Mouse (Mus musculus): ENCODE results near the gene Abhd4.

Abhd4 gene

GRCm38 (mm10) chr14:54267966-54268365 lies 14.0 kb downstream of the Abhd4 start:
- intact Hi-C loops (cut with DNase I) = no loop called here

- intact Hi-C loops (cut with DNase I) = no loop called here
These were observed 15.6 kb downstream of the Abhd4 start for GRCm38 (mm10) chr14:54269566-54269965.

DNA sequence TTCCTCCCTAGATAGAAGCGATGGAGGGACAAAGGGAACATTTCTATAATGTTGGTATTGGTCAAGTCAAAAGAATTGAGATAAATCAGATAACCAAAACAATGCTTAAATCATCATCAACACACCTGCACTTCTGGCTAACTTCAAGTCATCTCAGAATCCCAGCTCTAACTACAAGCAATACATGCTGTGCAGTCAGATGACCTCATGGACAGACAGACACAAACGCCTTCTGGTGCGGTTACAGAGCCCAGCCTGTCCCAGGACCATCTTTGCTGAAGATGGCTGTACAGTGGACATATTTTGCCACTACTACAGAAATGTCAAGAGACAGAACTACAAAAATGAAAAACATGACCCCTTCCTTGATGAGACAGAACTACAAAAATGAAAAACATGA lies 16.4 kb downstream of the Abhd4 start:
- intact Hi-C loops (cut with DNase I) = no loop called here

- intact Hi-C loops (cut with DNase I) = no loop called here
These were observed 18.1 kb downstream of the Abhd4 start for GRCm38 (mm10) chr14:54271976-54272606.

DNA sequence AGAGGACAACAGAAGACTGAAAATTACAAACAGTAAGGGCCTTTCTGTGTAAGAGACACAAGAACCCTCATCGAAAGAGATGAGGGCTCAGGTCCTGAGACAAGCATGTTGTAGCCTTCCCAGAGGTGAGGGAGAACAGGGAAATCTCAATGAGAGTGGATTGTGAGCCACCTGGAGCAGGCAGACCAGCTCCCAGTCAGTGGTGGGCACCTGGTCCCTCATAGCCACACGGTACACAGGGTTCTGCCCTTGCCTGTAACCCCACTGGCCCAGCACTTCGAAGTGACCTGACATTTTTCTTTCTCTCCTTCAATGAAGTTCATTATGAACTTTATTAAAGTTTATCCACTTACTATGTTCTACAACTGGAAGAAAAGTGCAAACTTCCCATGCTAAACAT lies 18.7 kb downstream of the Abhd4 start:
- intact Hi-C loops (cut with DNase I) = no loop called here

GRCm38 (mm10) chr14:54276446-54276845 lies 22.5 kb downstream of the Abhd4 start:
- intact Hi-C loops (cut with DNase I) = no loop called here

DNA sequence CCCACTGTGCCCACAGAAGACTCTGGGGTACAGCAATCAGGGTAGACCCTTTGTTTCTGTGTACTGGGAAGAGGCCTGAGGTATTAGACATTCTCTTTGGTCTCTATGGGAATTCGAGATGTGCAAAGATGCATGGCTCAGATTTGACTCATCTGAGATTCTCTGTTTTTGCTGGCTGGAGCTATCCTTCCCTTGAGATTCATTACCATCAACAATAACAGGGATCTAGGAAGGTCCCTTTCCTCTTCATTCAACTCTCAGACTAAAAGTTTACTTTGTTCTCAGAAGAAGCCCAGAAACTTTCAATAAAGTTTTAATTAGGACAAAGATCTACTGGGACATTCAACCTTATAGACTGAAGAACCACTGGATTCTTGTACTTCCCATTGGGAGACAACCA lies 30.9 kb downstream of the Abhd4 start, which contains the start of gene Olfr49:
Olfr49 (minus strand) TSS at position 101 of the 400 bp plus-strand sequence.
- intact Hi-C loops (cut with DNase I) = no loop called here

DNA sequence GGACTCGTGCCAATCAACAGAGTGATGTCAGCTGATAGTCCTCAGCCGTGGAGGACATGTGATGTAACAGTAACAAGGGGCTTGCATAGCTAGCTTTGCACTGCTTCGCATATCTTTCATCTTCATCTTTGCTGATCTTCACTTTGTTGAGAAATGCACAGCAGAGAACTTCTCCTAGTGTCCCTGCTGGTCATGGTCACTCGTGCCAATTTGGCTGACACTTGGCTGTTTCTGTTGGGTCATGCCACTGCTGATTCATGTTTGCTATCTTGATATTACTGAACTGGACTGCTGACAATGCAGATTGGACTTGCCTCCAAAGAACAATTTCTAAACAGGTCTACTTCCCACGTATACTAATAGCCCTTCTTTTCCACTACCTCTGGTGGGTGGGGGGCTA lies 46.1 kb downstream of the Abhd4 start:
- intact Hi-C loops (cut with DNase I) = no loop called here

GRCm38 (mm10) chr14:54300676-54301075 lies 46.7 kb downstream of the Abhd4 start:
- intact Hi-C loops (cut with DNase I) = no loop called here

DNA sequence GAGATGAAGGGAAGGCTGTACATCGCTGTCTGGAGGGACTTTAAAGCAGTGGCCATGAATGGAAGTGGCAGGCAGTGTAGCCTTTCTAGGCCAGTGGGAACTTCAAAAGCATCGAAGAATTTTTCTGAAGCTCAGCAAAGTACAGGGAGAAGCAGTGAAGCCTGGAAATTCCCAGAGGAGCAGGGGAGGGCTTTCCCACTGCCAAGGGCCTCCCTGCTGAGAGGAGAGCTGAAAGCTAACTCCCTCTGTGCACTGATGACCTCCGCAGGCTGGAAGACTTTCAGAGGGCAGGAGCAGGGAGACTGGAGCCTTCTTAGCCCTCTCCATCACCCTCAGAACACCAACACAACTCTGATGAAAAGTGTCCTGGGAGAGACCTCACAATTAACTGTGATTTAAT lies 57.8 kb downstream of the Abhd4 start:
- intact Hi-C loops (cut with DNase I) = no loop called here

Measured in adrenal gland (tissue).